Mouse (Mus musculus): ENCODE results near the gene 1520401A03Rik. TPM values are rescaled to one million over a fixed set of nuclear protein-coding genes. Genes with fewer than 3 reads are reported as not detected.

Gene 1520401A03Rik
- polyA plus RNA-seq, 1 experiment from 2014 or later, result 0.32 TPM

DNA sequence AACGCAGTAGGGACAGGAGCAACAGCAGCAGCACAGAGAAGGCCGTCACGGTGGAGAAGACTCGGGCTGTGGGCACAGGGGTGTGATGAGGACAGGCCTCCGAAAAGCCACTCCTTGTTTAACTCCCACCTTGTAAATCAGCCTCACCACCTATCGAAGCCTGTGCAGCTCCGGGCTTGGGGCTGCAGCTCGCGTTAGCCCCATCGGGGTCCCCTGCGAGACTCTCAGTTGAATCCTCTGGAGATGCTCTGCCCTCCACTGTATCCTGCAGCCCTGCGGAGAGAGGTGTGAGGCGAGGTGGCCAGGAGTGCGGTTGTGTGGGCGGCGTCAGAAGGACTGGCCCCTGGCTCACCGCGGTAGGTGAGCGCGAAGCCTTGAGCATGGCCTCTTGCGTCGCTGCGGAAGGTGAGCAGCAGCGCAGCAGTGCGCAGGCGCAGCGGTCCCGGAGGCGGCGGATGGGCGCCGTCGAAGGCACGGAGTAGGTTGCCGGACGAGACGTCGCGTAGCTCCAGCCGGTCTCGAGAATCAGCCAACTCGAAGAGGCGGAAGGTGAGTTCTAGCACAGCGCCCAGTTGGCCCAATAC is 19.7 kb upstream of the 1520401A03Rik start:
- H3K27ac ChIP-seq, result no peak overlapping the region
- peaks cover 97% of the 10 kb centered on the region for H3K27me3 ChIP-seq
- peak overlapping the region; percentile 67 for H3K4me2 ChIP-seq
- no peaks in the 10 kb centered on the region for H3K36me3 ChIP-seq
- no peak for ATAC-seq (ENCODE audit: insufficient number of reproducible peaks, insufficient read depth, low FRiP score, low TSS enrichment, low read depth)
- no peaks in the 10 kb centered on the region for H3K9me3 ChIP-seq
- WGBS, result 8% methylated on average over 44 of the region's 44 CpGs
- H3K9ac ChIP-seq, result no peak overlapping the region
- peak overlapping the region; percentile 34 for H3K4me3 ChIP-seq
- H3K4me1 ChIP-seq, result peaks cover 52% of the 10 kb centered on the region

- Histone ChIP-seq H3K4me3 (peak overlapping the region; percentile 34; the same call in 1 of the 2 replicates), H3K36me3 (peaks cover 1% of the 10 kb centered on the region; the same call in 1 of the 2 replicates), H3K4me1 (peaks cover 52% of the 10 kb centered on the region), H3K4me2 (peak overlapping the region; percentile 67), H3K9ac (no peak overlapping the region), H3K27me3 (peaks cover 91% of the 10 kb centered on the region), H3K9me3 (no peaks in the 10 kb centered on the region), H3K27ac (no peak overlapping the region)
- no peak for ATAC-seq (ENCODE audit: insufficient number of reproducible peaks, insufficient read depth, low FRiP score, low TSS enrichment, low read depth)
- 49% methylated on average over 38 of the region's 38 CpGs for WGBS
These were observed 19.0 kb upstream of the 1520401A03Rik start for GRCm38 (mm10) chr17:23741359-23742209.

- ATAC-seq (ENCODE audit: insufficient number of reproducible peaks, insufficient read depth, low FRiP score, low TSS enrichment, low read depth), result no peak
- peak within 1 kb of the TSS; percentile 65 for H3K4me3 ChIP-seq
- WGBS, result 7% methylated on average over 13 of the region's 13 CpGs
- H3K27me3 ChIP-seq, result peaks cover 82% of the 10 kb centered on the region
- H3K4me2 ChIP-seq, result peak within 1 kb of the TSS; percentile 99
- peaks cover 9% of the 10 kb centered on the region; the same call in 1 of the 2 replicates for H3K36me3 ChIP-seq
- H3K9me3 ChIP-seq, result no peaks in the 10 kb centered on the region
- H3K4me1 ChIP-seq, result peaks cover 42% of the 10 kb centered on the region
- no peak within 1 kb of the TSS for H3K27ac ChIP-seq
- H3K9ac ChIP-seq, result peak within 1 kb of the TSS; percentile 70
These were observed 18.0 kb upstream of the 1520401A03Rik start, which contains the start of gene Paqr4 for GRCm38 (mm10) chr17:23740598-23741021. Gene Paqr4 (minus strand): TSS chr17:23740867.

DNA sequence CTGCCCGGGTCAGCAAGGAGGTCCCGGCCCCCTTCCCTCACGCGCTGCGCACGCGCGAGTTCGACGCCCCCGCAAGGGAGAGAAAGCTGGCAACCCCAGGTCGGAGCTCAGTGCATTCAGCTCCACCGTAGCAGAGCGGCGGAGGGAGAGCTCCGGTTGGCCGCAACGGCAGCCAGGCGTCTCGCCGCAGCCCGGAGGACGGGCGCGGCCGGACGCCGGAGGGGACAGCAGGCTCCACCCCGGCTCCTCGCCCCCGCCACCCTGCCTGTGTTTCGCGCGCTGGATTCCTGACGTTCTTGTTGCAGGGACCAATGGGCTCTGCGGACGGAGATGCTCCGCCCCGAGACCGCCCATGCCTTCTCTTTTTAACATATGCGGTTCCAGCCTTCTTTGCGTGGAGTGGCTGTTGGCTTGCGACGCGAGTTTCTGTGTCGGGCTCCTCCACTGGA is 17.6 kb upstream of the 1520401A03Rik start:
- Histone ChIP-seq H3K27me3 (peaks cover 77% of the 10 kb centered on the region), H3K4me2 (peak overlapping the region; percentile 99), H3K4me3 (peak overlapping the region; percentile 65), H3K9ac (peak overlapping the region; percentile 70), H3K4me1 (peaks cover 38% of the 10 kb centered on the region), H3K9me3 (no peaks in the 10 kb centered on the region), H3K36me3 (peaks cover 13% of the 10 kb centered on the region), H3K27ac (no peak overlapping the region)
- ATAC-seq (ENCODE audit: insufficient number of reproducible peaks, insufficient read depth, low FRiP score, low TSS enrichment, low read depth), result peak; percentile 59
- WGBS, result under 1% methylated on average over 37 of the region's 46 CpGs

DNA sequence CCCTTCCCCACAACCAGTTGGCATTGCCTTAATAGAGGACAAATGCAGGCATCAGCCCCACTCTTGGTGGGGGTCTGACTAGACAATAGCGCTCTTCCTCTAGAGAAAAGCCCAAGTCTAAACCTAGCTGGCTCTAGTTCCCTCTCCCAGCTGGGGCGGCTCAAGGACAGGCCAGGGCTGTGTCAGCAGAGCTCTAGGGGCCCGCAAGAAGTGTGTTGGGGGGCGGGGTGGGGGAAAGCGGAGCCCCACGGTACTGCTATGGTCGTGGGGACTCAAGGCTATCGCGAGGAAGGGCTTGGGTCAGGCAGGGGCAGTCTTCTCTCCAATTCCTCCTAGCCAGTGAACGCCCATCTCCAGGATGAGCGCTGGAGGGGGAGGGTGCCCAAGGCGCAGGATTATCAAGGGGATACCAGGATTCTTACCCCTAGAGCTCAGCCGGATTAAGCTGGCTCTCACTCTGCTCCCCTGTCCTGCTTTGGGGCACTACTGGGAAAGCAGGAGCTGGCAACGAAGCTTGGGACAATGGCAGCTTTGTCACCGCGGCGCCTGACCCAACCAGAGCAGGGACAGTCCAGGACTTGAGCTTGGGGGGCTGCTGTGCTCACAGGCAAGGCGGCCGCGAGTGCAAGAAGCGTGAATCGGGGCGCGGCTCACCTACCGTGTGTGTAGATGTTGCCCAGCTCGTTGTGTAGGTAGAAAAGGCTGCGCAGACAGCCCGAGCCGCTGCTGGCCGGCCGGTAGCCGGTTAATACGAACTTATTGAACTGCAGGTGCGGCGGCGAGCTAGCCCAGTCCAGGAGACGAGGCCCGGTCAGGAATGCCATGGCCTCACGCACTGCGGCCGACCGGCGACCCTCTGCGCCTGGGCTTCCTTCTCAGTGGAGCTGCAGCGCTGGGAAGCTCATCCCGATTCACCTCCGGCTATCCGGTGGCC is 16.9 kb upstream of the 1520401A03Rik start:
- peak overlapping the region; percentile 65 for H3K4me3 ChIP-seq
- H3K4me1 ChIP-seq, result peaks cover 33% of the 10 kb centered on the region
- WGBS, result 1% methylated on average over 48 of the region's 48 CpGs
- ATAC-seq (ENCODE audit: insufficient number of reproducible peaks, insufficient read depth, low FRiP score, low TSS enrichment, low read depth), result no peak
- no peak overlapping the region for H3K27ac ChIP-seq
- peaks cover 70% of the 10 kb centered on the region for H3K27me3 ChIP-seq
- peak overlapping the region; percentile 70 for H3K9ac ChIP-seq
- no peaks in the 10 kb centered on the region for H3K9me3 ChIP-seq
- peaks cover 13% of the 10 kb centered on the region for H3K36me3 ChIP-seq
- peak overlapping the region; percentile 99 for H3K4me2 ChIP-seq

- no peaks in the 10 kb centered on the region for H3K9me3 ChIP-seq
- H3K9ac ChIP-seq, result peak overlapping the region; percentile 70; the same call in 1 of the 2 replicates
- peaks cover 64% of the 10 kb centered on the region for H3K27me3 ChIP-seq
- WGBS, result 23% methylated on average over 2 of the region's 2 CpGs
- peak overlapping the region; percentile 99 for H3K4me2 ChIP-seq
- no peak for ATAC-seq (ENCODE audit: insufficient number of reproducible peaks, insufficient read depth, low FRiP score, low TSS enrichment, low read depth)
- no peak overlapping the region for H3K27ac ChIP-seq
- H3K4me1 ChIP-seq, result peaks cover 33% of the 10 kb centered on the region
- H3K4me3 ChIP-seq, result peak overlapping the region; percentile 65
- H3K36me3 ChIP-seq, result peaks cover 18% of the 10 kb centered on the region
These were observed 16.2 kb upstream of the 1520401A03Rik start for GRCm38 (mm10) chr17:23738836-23739201.

DNA sequence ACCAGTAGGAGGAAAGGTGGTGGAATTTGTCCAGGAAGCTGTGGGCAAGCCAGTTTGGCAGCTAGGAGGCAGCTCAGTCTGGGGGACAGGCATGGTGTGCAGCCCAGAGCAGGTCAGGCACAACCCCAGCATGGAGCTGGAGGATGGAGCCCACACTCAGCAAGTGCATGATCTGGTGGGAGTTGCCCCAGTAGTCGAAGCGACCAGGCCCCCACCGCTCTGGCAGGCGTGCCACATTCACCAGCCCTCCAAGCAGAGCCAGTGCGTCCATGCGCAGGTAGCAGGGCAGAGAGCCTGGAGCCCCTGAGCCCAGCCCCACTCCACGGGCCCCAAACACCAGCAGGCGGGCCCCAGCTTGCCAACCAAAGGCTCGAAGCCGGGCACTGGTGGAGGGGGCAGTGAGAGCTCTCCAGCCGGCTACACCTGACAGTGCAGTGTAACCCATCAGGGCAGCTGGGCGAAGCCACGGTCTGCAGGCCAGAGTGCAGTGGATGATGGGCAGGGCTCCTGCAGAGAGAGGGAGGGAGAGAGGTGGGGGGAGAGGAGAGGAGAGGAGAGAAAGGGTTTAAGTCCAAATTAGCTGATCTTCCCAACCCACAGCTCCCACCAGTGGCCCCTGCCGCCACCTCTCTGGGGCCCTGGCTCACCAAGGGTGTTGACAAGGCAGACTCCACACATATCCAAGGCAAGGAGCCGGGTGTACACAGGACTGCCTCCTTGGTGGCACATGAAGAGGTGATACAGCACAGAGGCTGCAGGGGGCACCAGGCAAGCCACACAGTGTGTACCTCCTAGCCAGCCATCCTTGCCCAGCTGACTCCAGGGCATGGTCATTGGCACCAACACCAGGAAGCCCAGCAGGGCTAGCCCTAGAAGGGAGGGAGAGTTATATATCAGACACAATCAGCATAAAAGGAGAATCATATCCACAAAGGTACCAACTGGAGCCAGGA is 15.2 kb upstream of the 1520401A03Rik start:
- peak overlapping the region; percentile 3; the same call in 1 of the 2 replicates for H3K4me2 ChIP-seq
- 59% methylated on average over 15 of the region's 15 CpGs for WGBS
- no peak overlapping the region for H3K27ac ChIP-seq
- peaks cover 53% of the 10 kb centered on the region for H3K27me3 ChIP-seq
- H3K36me3 ChIP-seq, result peaks cover 20% of the 10 kb centered on the region
- no peaks in the 10 kb centered on the region for H3K9me3 ChIP-seq
- ATAC-seq (ENCODE audit: insufficient number of reproducible peaks, insufficient read depth, low FRiP score, low TSS enrichment, low read depth), result no peak
- peaks cover 33% of the 10 kb centered on the region for H3K4me1 ChIP-seq
- H3K4me3 ChIP-seq, result 0 out of 2 replicates have a peak overlapping the region, but pooled peaks have one; percentile 9
- no peak overlapping the region for H3K9ac ChIP-seq

DNA sequence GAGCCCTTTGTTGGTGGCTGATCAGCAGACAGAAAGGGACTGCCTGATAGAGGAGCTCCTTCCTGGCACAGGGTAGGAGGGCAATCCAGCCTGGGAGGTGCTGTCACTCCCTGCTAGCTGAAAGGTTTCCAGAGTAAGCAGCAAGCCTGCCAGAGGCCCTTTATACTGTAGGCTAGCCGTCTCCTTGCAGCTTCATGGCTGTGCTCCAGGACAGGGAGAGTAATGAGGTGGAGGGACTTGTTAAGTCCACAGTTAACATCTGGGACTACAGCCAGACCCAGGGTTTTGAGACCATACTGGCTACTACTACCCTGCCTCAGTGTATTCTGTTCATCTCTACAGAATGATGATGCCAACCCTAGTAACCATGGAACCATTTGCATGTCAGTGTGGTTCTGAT is 11.8 kb upstream of the 1520401A03Rik start:
- Histone ChIP-seq H3K36me3 (peaks cover 20% of the 10 kb centered on the region), H3K4me1 (peaks cover 9% of the 10 kb centered on the region), H3K4me3 (no peak overlapping the region), H3K9me3 (no peaks in the 10 kb centered on the region), H3K9ac (no peak overlapping the region), H3K27me3 (peaks cover 21% of the 10 kb centered on the region), H3K27ac (no peak overlapping the region), H3K4me2 (no peak overlapping the region)
- 75% methylated on average over 1 of the region's 1 CpGs for WGBS
- ATAC-seq (ENCODE audit: insufficient number of reproducible peaks, insufficient read depth, low FRiP score, low TSS enrichment, low read depth), result no peak

DNA sequence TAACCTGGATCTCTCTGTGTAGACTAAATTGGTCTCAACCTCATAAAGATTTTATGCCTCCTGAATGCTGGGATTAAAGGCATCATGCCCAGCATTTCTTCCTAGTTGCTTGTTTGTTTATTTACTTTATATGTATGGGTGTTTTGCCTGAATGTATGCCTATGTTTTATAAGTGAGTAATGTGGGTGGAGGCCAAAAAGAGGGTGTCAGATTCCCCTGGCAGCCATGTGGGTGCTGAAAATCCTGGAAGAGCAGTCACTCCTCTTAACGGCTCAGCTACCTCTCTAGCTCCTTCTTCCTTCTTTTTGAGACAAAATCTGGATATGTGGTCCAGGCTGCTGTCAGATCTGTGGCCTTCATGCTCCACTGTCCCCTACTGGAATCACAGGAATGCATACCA is 7.9 kb upstream of the 1520401A03Rik start:
- H3K4me2 ChIP-seq, result no peak overlapping the region
- H3K4me1 ChIP-seq, result peaks cover 12% of the 10 kb centered on the region; the same call in 1 of the 2 replicates
- no peak overlapping the region for H3K4me3 ChIP-seq
- ATAC-seq (ENCODE audit: insufficient number of reproducible peaks, insufficient read depth, low FRiP score, low TSS enrichment, low read depth), result no peak
- H3K36me3 ChIP-seq, result peaks cover 9% of the 10 kb centered on the region
- H3K9me3 ChIP-seq, result no peaks in the 10 kb centered on the region
- H3K9ac ChIP-seq, result no peak overlapping the region
- H3K27me3 ChIP-seq, result no peaks in the 10 kb centered on the region
- H3K27ac ChIP-seq, result no peak overlapping the region
- 31% methylated on average over 1 of the region's 1 CpGs for WGBS

GRCm38 (mm10) chr17:23726758-23727142 is 4.2 kb upstream of the 1520401A03Rik start:
- Histone ChIP-seq H3K4me1 (peaks cover 13% of the 10 kb centered on the region; the same call in 1 of the 2 replicates), H3K36me3 (no peaks in the 10 kb centered on the region), H3K9me3 (no peaks in the 10 kb centered on the region), H3K9ac (peak overlapping the region; percentile 83), H3K27me3 (no peaks in the 10 kb centered on the region), H3K4me3 (peak overlapping the region; percentile 86), H3K4me2 (peak overlapping the region; percentile 77), H3K27ac (peak overlapping the region; percentile 73)
- peak; percentile 79 for ATAC-seq (ENCODE audit: insufficient number of reproducible peaks, insufficient read depth, low FRiP score, low TSS enrichment, low read depth)
- WGBS, result under 1% methylated on average over 20 of the region's 20 CpGs

All from embryonic facial prominence, embryonic 13.5 days (tissue).